Mouse (Mus musculus) monocyte, adult 2 months (primary cell): ENCODE results near the gene Asic2.

ENCODE experiments used
- DNase-seq, 2 experiments: peaks; one replicate each; pipeline ENCODE4 v3.0.0; 2022; ENCODE audit warnings: low spot score in 2 of 2, low read depth in 1 of 2

Gene Asic2

DNA sequence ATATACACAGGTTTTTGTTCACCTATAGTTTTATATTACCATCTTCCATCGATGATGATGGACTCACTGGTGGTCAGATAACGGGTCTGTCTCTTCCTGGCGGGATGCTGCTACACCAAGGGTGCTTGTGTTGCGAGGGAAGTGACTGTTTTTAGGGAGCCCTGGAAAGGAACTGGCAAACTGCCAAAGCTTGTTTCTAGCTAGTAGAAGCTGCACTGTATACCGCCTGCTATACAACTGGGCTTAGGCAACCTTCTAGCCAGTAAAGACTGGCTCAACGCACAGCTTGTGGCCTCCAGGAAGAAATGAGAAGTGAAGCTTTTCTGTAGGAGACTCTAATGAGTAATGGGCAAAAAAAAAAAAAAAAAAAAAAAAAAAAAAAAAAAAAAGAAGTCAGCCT, 1012.3 kb downstream of the Asic2 start:
- no peak for DNase-seq

DNA sequence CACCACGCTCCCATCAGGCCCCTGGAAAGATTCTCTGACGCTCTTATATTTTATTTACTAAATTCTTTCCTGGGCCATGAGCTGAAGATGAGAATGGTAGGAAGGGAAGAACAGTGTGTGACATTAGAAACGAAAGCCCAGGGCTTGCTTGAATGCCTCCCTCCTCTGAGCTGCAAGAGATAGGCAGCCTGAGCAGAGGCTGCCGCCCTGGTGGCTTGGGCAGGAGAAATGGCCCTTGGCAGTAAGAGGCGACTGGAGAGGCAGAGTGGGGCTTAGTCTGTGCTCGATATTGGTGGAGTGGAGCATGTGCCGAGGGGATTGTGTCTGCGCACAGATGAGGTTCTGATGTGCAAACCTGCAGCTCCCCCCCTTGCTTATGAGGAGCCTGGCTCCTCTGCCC, 1014.1 kb downstream of the Asic2 start:
- DNase-seq, result no peak

DNA sequence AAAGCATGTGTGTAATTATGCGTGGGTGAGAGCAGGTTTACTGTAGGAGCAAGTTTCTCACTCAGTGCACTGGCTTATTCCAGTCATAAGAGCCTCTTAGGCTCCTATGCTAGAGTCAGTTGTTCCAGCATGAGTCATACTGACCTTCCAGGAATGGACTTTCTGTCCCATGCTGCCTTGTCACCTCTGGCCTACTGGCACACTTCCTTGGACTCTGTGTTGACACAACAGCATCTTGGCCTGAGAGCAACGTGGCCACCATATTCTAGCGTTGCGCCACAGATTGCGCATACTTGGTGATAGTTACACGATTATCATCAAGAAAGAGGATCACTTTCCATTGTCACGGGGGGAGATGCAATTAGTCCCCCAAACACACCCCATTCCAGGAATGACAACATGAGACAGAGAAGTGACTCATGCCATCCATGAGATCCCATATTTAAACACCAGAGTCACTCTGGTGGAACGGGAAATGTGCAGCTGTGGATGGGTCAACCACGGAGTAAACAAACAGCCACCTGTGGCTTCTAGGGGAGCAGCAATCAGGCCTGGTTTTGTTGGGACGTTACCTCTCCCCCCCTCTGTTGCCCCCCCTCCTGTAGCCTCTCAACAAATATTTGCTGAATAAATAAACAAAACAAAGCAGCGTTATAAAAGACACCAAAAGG, 1019.1 kb downstream of the Asic2 start:
- no peak for DNase-seq

DNA sequence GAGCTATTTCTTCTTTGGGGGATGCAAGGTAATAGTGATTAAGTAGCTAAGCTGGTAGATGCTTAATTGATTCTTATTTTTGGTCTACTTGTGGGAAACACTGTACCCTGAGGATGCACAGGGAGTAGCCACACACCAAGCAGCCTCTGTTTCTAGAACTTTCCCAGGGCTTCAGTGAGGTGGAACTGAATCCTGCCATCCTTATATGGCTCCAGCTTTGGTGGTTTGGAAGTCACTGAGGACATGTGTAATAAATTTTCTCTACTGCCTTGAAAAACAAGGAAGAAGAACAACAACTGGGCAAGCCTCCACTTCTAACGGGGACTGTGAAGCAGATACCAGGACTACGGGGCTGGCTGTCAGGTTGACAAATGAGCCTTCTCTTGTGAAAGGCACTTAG, 1020.2 kb downstream of the Asic2 start:
- DNase-seq, result no peak

DNA sequence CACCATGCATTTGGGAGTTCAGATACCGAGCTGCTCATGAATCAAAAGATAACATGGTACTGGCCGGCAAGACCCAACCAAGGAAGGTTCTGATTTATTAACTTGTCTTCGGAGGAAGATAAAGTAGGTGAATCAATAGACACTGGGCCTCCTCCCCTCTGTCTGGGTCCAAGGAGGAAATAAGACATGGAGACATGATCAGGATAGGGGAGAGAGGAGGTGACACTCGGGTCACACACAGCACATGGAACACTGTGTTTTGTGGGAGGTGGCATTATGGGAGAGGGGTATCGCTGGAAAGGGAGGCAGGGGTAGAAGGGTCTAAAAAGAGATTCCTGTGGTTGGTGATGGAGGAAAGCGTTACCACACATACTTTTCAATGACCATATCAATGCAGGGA, 1022.1 kb downstream of the Asic2 start:
- no peak for DNase-seq

DNA sequence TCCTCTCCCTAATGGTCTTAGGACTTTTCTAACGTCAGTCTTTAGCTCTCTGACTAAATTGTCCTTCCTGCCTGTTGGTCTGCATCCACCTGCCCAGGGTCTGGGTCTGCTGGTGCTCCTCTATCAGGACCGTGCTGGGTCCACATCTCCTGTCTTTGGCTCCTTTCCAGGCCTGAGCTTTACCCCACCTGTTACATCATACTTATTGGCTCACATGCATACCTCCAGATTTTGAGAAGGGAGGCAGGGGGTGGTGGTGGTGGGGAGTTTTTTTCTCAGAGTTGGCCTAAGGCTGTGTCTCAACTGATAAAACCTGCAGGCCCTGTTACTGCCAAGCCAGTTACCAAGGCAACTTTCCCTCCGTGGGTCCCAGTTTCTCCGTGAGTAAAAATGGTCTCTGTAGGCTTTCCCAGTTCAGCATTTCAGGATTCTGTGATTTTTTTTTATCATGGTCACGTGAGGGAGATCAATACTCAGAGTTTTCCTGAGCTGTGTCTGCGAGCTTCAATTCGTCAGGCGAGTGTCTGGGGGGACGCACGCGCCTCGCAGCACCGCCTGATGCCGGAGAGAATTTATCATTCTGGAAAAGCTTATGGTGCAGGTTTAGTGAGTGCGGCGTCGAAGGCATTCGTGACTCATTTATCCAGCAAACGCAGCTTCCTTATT, 1044.8 kb downstream of the Asic2 start:
- DNase-seq, result no peak

DNA sequence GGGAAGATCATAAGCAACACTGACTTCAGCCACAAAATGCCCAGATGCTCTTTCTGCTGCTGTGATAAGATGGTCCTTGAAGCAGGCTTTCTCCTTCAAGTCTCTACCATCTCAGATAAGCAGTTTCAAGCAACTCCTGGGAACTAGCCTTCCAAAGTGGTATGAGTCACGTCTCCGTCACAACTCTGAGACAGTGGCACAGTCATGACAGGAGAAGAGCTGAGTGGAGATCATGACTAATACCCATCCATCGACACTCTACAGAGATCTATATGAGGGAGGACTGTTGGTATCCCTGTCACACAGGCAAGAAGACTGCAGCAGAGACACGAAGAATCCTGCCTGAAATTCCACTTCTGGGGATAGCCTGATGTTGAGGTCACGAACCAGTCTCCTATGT, 1049.9 kb downstream of the Asic2 start:
- DNase-seq, result no peak

DNA sequence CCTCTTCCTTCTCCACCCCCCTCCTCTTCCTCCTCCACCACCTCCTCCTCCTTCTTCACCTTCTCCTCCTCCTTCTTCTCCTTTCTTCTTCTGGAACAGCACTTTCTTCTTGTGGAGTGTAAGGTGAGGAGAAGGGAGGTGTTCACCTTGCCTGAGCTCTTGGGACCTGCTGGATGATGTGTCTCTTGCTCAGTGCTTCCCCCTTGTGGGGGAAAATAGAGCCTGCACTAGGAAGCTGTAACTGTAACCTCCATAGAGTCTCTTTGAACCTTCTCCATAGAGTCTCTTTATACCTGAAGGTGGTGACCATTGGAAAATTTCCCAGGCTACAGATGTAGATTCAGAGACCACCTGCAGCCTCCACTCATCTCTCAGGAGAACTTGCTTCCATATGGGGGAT, 1050.6 kb downstream of the Asic2 start:
- no peak for DNase-seq

DNA sequence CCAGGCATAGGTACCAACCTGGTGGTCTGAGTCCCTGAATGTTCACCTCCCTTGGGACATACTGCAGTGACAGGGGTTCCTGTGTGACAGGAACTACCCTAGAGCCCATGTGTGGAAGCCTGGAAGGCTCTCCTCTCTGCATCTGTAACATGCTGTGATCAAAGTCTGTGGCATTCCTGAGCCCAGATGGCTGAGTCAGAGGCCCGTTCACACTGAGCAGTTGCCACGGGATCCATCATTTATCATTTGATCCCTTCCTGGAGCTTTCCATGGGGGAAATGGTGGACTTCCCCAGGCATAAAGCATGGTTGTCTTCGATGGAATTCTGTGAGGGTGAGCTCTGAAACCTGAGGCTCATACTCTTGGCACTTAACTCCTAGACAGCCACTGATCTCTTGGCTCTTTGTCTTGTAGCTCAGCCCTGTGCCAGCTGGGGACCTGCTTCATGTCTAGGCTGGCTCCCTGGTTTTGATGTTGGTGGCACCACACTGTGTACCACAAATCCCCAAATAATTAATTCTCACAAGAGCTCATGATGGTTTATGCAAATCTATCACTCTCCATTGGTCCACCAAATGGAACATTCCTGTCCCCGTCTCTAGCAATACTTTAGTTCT, 1054.7 kb downstream of the Asic2 start:
- DNase-seq, result no peak

DNA sequence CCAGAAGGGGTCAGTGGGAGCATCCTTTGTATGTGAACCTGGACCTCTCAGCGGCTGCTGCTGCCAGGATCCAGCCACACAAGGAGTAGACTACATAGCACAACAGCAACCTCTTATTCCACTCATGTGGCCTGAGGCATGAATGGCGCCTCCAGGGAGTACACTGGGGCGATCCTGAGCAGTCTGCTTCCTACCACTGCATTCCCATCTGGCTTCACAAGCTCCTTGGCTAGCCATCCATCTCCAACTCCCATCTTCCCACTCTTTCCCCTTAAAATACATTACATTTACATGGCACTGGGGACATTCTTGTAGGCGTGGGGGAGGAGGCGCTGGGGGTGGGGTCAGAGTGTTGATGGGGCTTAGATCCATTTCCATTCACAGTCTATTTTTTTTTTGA, 1055.5 kb downstream of the Asic2 start:
- DNase-seq, result no peak

DNA sequence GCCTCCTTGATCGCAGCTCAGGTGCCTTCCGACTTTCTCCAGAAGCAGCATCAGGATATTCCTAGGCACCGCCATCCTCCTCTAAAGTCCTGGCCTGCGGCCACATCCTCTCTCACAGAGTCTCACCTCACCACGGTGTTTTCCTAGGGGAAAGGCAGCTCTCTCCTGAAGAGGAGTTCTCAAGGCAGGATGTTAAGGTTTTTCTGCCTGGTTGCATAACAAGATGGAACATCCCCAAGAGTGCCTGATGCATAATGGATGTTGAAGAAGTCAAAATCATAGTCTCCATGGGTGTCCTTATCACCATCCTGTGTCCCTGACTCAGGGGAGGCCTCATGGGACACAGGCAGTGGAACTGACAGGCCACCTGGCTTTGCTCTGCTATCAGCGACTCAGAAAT, 1060.4 kb downstream of the Asic2 start:
- DNase-seq, result no peak

DNA sequence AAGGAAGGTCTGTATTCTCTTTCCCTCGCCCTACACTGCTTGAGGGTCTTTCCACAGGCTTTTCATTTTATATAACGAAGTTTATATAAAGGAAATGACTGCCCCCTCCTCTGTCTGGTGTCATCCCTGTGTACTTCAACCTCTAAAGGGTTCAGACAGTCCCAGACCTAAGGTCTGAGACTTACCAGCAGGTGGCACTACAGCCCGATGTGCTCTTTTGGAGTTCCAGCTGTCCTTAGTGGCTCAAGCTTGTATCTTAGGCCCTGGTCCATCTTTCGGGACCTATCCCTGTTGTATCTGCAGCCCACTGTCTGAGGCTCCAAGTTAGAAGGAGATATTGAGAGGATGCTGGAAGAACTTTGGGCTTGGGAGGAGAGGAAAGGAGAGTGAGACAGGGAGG, 1061.8 kb downstream of the Asic2 start:
- DNase-seq, result no peak

DNA sequence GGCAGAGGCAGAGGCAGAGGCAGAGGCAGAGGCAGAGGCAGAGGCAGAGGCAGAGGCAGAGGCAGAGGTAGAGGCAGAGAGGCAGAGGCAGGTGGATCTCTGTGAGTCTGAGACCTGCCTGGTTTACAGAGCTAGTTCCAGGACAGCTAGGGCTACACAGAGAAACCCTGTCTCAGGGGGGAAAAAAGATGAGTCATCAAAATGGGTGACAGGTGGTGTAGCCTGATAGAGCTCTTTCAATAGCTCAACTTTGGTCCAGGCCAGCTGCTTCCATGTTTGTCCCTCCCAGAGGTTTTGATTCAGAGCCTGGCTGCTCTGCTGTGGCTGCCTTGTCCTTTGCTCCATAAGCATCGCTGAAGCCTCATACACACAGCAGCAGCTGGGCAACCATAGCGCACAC, 1063.7 kb downstream of the Asic2 start:
- DNase-seq, result no peak

DNA sequence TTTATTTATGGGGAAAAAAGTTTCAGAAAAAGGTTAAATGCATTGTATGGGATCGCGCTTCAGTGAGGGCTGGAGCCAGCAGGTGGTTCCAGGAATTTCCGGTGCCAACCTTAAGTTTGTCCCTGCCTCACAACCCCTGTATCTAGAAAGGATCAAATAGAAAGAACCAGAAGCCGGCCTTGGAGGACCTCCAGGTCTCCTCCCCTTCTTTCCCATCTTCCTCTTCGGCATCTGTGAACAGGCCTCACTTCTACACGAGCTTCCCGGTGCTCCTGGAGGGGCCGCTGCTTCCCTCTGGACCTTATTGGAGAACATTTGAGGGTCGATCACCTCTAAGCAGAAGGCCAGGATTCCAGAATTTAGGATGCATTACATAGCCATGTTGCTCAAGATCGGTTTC, 1064.8 kb downstream of the Asic2 start:
- no peak for DNase-seq

DNA sequence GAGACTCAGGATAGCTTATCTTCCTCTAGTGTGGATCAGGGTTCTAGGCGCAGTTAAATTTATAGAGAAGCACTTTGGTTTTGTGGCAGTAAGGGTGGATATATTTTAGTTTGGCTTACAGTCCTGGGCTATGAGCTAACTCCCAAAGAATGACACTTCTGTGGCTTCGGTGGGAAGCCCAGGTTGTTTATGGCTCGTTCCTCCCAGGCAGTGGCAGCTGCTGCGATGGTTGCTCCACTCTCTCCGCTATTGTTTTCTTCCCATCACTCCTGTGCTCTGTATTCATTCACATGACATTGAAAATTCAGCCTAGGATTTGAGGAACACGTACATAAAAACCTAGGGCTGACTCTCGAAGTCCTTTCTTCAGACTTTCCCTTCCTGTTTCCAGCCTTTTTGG, 1065.6 kb downstream of the Asic2 start:
- no peak for DNase-seq

DNA sequence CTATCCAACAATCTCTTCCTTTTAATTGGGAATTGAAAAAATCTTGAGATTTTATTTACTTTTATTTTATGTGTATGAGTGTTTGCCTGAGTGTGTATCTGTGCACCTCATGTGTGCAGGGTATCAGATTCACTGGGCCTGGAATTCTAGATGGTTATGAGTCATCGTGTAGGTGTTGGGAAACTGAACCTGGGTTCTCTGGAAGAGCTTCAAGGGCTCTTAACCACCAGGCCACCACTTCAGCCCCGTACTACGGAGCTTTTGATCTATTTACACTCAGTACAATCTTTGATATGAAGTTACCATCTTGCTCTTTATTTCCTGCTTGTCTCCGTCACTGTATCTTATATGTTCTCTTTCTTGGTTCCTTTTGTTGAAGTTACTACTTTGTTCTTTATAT, 1067.7 kb downstream of the Asic2 start:
- no peak for DNase-seq

DNA sequence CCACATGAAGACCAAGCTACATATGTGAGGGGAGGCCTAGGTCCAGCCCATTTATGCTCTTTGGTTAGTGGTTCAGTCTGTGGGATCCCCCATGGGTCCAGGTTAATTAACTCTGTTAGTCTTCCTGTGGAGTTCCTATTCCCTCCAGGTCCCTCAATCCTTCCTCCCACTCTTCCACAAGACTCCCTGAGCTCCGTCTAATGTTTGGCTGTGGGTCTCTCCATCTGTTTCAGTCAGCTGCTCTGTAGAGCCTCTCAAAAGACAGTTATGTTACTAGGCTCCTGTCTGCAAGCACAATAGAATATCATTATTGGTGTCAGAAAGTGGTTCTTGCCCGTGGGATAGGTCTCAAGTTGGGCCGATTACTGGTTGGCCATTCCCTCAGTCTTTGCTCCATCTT, 1072.4 kb downstream of the Asic2 start:
- DNase-seq, result no peak

DNA sequence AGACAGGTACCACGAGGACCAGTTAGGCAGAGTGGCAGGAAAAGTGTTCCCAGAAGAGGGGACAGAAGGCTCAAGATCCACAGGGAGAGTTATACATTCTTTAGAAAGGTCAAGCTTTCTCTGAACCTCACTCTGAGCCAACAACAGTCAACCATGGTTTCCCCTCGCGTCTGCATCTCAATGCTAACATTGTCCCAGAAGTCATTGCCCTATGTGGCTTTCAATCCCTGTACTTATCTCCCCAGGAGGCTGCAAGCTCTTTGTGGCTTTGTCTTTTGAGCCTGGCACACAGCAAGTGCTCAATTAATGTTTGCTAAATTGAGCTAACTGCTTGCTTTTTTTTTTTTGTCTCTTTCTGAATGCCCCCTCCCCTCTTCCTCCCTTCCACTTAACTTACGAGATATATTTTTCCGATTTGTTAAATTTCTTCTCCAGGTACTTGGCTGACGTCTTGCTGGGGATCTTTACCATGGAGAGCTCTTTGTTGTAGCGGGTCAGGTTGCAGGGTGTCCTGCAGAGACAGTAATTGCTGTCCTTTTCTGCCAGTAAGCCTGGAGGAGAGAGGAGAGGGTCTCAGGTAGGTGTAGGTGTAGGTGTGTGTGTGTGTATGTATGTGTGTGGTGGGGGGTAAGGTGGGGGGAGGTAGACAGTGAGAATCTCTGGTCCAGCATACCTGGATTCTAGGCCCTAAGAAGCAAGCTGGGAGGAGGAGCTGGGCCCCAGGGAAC, 1078.8 kb downstream of the Asic2 start:
- no peak for DNase-seq

DNA sequence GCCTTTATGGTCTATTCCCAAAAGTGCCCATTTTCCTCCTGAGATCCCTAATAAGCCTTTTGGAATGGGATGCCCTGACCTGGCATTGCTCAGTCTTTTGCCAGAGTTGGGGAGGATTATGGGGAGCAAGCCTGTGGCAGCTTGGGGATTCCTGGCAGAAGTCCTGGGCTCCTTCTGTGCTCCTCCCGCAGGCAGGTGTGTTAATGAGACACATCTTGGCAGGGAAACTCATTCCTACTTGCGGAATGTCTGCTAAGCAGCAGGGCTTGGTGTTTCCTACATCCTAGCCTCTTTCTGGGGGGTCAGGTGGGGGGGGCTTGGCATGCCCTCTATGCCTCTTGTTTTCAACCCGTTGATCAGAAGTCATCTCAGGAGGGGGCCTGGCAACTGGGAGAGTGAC, 1081.2 kb downstream of the Asic2 start:
- DNase-seq, result no peak

DNA sequence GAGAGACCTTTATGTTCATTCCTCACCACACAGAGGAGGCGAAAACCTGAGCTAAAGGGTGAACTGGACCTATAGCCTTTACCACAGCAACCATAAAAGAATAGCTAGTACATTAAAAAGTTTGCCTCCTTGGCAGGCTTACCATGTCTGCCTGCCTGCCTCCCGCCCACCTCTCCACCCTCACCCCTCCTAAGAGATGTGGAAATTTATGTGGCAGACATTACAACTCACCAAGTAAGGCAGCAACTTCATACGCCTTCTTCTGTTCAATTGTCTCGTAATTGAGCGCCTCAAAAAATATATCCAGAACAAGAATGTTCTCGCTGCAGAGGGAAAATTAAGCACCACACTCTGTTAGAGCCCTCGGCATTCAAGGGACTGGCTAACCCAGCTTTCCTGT, 1081.9 kb downstream of the Asic2 start:
- no peak for DNase-seq

DNA sequence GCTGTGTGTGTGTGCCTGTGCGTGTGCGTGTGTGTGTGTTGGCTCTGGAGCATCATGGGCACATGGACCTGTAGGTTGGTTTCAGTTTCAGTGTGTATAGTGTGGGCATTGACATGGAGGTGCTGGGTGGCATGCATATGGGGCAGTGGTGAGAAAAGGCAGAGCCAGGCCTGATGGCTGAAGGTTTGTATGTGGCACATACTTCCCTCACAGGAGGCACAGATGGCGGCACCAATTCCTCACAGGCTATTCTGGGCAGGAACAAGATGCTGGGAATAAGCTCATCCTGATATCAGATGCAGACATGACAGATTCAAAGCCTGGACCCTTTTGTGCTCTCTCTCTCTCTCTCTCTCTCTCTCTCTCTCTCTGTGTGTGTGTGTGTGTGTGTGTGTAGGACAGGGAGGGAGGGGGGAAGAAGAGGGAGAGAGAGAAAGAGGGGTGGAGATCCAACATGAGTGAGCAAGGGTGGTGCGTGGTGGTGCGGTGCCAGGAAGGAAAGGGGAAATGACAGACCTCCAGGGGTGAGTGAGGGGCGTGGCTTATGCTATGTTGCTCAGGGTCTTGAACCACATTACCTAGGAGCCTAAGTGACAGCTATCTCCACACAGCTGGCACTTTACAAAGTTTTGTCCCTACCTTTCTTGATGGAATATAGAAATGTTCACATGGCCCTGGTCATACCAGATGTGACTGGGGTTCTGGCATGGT, 1083.6 kb downstream of the Asic2 start:
- no peak for DNase-seq
